Mouse (Mus musculus) right cerebral cortex, postnatal 14 days (tissue): ENCODE results near the gene Lgi2.

Source experiments
- DNase-seq: peaks from one replicate; pipeline ENCODE4 v3.0.0; 2022

The Lgi2 gene

DNA sequence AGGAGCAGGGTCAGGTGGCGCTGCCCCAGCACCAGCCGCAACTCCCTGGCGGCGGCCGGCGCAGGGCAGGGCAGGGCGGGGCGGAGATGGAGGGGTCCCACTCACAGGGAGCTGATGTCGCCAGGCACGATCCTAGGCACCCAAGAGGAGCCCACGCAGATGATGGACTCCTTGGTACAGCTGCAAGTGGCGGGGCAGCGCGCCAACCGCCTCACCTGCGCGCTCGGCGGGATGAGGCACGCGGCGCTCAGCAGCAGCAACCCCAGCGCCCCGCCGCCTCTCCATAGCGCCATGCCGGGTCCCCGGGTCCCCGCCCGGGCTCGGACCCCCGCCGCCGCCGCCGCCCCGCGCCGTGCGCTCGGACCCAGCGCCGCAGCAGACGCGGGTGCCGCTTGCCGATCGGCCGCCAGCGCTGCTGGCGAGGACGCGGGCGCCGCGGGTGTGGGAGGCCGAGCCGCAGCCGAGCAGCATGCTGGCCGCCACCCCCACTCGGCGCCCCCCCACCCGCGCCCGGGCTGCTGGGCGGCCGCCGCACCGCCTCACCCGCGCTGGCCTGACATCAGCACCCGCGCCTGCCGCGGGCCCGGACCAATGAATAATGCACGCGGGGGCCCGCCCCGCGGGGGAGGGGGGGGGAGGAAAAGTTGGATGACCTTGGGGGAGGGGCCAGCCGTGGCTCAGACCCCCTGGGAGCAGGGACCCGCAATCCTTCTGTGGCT is at the start of gene Lgi2:
Gene Lgi2 (minus strand): TSS at position 650 of the 719 bp plus-strand sequence.
- peak; percentile 50 for DNase-seq

DNA sequence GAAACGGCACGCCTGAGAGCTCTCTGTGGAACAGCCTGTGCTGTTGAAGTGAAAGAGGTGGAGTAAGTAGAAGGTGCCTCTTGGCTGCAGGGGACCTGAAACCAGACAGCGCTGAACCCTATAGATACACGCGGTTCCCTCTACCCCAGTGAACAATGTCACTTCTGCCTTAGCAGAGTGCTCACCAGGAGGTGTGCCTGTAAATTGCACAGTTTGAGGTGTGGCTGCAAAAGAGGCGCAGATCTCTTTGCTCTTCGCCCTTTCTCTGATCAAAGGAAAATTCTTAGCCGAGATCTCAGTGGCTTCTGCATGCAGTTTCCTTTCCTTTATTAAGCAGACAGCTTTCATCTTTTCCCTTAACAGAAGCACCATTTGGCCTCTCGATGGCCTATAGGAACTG is 49.2 kb upstream of the Lgi2 start:
- DNase-seq, result no peak

DNA sequence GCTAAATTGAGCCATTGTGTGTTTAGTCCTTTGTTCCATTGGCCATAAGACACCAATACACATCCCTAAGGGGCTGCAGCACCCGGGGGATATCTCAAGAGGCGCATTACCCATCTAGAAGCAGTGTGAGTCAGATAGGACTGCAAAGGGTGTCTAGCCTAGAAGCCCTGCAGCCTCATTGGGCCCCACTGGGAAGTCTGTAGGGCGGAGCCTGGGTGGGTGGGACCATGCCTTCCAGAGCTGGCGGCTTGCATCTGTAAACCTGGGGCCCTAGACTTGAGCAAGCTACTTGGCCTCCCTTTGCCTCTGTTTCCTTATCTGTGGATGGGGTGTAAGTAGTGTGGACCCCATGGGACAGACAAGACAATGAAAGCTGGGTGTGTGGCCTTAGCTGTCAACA is 48.4 kb upstream of the Lgi2 start:
- no peak for DNase-seq

DNA sequence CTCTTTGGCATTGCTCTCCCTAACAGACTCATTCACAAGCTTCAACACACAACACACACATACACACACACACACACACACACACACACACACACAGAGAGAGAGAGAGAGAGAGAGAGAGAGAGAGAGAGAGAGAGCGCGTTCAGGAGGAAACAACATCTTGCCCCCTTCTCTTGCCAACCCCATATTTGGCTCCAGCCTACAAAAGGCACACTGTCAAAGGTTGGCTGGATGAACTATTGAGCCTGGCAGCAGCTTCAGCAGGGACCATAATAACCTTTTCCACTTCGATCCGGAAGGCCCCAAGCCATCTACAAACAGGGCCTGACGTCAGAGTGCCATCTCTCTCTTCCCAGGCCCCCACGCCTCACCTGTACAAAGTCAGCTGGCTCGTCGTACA is 46.5 kb upstream of the Lgi2 start:
- no peak for DNase-seq

DNA sequence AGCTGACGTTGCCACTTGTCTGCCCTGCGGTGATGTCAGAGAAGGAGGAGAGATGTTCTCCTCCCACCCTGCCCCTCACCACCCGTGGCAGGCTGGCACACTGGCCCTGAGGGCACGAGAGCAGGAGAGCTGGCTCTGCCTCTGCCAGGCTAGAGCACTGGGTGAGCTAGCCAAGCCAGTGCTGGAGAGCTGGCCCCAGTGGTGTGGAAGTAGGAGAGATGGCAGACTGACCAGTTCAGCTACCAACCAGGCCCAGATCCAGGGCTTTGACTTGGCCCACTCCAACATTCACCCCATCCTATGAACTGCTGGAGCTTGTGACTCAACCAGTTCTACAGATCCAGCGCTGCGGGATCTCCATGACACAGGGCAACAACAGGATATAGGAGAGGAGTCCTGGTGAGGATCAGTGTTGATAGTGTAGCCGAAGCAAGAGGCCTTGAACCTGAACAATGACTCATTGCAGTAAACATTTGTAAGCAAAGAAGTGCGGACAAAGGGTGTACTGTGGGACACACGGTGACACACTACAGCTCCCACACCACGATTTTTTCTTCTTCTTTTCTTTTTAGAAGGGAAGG is 45.1 kb upstream of the Lgi2 start:
- no peak for DNase-seq

DNA sequence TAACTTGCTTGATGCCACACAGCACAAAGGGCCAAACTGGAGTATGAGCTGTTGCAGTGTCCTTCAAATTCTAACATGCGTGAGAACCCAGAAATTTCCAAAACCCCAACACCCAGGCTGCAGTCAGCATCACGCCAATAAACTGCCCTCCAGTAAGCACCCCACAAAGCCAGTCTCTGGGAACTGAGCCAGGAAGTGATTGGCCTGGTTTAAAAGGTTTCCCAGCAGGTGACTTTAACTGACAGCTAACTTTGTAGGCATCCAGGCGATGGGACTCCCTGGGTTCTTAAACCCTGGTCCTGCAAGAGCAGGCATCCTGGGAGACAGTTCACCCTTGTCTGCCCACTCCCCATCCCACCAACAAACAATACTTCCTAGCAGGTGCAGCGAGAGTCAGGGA is 44.0 kb upstream of the Lgi2 start:
- no peak for DNase-seq

DNA sequence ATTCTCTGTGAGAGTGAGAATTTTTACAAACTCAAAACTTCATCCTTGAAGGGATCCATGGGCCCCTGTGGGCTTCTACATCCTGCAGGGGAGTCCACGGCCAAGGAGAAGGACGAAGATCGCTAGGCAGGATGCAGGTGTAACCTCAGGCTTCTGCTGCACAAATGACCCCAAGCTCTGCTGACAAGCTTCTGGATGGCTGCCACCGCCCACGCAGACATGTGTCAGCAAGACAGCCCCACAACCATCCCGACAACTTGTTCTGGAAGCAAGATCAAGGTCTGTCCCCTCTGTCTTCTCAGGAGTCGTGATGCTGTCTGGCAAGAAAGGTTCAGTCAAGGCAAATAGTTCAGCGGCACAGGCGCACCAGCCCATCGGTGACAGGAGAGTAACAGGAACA is 43.4 kb upstream of the Lgi2 start:
- DNase-seq, result peak; percentile 30

DNA sequence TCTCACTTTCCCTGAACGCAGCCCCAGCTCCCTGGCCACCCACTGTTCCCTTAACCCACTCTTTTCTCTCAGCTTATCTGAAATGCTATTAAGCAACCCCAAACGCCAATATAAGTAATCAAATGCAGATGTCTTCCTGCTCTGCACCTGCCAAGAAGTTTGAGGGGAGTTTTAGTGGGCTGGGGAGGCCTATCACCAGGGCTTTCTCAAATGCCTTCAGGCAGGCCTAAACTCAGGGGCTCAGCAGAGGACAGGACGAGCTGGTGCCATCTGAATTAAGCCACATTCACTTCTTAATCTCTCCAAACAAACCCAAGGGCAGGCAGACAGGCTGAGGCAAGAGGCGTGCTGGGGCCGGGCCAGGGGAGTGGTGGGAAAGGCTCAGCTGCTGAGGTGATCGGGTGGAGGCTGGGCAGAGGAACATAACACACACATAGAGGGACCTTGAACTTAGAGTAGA is 38.4 kb upstream of the Lgi2 start:
- DNase-seq, result no peak

DNA sequence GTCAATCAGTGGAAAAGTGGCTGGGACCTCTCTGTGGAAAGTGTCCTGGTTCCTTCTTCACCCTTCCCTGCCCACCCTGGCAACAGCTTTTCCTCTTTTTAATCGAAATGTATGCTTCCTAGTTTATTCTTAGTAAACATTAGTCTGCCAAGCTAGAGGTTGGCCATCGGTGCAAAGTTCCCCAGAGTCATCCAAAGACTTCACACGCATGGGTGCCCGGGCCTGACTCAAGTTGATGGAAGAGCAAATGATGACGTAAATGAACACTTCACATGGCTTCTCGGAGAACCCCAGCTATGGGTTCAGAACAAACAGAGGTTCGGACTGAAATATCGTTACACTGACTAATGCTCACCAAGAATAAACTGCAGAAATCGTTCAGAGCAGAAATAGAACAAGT is 24.4 kb upstream of the Lgi2 start:
- no peak for DNase-seq

DNA sequence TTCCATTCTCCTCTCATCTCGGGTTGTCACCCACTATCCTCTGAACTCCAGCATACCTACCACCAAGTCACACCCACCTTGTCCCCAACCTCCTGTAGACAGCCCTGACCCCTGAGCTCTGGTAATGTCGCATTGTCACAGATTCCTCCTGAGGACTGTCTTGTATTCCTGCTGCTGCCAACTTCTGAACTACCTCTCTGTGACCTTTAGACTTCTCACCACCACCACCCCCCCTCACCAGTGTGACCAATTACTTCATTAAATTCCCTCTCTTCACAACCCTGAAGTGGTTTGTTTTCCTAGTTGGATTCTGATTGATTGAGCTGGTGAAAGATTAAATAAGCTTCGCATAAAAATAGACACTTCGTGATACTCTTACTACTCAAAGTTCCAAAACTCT is 22.4 kb upstream of the Lgi2 start:
- no peak for DNase-seq

DNA sequence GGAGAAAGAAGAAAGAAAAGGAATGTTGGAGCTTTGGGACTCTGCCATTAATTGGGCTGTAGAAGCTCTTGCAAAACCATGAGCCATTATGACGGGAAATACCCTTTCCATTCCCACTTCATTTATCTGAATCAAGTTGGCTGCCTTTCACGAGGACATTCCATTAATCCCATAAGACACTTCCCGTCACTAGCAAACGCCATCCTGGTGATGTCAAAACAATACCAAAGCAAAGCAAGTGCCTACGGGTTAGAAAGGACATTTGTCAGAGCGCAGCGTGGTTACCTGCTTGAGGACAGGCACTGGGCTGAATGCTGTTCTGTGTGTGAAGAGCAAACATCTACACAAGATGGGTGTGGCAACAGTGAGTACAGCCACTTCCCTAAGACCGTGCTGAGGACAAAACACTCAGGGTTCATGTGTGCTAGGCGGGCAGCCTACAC is 21.1 kb upstream of the Lgi2 start:
- DNase-seq, result no peak

DNA sequence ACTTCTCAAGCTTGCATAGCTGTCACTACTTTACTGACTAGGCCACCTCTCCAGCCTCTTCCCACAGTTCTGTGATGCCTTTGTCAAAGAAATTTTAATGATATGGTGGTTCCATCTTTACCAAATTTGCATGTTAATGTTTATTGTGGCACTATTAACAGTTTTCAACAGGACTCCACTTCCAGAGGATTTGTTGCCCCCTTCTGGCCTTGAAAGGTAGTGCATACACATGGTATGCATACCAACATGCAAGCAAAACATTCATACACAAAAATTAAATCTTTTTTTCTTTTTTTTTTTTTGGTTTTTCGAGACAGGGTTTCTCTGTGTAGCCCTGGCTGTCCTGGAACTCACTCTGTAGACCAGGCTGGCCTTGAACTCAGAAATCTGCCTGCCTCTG is 6.3 kb upstream of the Lgi2 start:
- DNase-seq, result no peak

DNA sequence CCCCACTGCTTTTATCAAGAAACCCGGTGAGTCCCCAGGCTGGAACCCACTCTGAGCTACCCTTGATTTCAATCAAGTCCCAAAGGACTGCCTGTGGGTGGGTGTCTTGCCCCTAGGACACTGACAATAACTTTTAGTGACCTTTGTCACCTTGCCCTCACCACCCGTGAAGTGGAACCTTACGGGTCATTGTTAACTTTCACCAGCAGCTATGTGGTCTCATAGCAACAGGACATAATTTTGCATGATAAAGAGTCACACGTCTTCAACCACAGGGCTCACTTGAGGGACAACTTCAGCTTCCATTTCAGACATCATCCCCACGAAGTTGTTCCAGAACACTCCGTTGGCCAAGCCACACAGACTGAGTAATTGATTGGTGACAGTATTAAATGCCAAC is 4.5 kb upstream of the Lgi2 start:
- no peak for DNase-seq

DNA sequence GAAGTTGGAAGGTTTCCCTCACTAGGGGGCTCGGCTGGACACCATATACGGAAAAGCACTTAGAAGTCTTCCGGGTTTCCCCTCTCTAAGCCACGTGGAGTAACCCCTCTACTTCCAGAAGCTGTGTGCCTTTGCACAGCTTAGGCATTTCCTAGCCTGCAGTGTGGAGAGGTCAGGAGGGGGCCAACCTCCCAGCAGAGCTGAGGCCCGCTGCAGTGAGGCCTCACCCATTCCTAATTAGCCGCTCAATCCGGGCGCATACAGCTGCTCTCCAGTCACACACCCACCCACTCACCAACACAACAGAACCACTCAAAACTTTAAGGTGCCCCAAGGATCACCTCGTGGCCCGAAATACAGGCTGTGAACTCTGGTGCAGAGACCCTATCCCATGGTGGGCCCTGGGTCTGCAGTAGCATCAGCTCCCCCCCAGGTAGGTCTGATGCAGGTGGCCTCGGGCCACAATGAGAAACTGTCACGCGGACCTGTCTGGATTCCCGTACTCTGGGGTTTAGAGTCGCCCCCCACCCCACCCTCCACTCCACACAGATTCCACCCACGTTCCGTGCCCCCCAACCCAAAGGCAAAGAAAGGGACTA is 949 bp downstream of the Lgi2 start:
- no peak for DNase-seq

DNA sequence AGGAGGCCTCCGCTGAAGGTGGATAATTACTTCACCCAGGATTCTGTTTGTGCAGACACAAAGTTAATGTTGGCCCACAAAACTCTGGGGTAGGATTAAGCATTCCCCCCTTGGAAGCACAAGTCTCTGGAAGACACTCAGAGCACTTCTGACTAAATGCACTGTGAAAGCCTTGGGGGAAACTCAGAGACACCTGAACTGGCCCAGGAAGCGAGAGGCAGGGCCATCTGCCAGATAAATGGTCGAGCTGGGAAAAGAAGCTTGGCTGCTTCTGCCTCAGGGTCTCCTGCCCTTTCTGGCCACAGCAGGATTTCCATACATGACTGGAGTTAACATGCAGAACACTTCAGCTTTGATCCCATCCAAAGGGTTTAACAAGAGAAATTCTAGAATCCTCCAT is 1.9 kb downstream of the Lgi2 start:
- DNase-seq, result no peak

DNA sequence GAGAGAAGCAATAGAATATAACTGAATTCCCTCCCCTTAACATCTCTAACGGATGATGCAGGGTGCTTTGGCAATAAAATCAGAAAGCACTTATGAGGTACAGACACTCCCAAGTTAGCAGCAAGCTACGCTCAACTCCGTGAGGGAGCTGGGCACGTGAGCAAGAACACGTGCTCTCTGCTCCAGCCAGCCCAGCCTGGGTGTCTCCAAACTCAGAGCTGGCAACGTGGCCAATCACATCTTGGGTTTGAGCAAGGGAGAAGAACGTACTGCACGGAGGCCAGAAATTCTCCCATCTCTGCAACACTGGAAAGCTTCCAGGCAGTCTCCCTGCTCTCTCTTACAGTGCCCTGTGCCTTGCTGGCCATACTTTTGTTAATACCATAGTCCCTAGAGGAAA is 6.0 kb downstream of the Lgi2 start:
- DNase-seq, result peak; percentile 34

DNA sequence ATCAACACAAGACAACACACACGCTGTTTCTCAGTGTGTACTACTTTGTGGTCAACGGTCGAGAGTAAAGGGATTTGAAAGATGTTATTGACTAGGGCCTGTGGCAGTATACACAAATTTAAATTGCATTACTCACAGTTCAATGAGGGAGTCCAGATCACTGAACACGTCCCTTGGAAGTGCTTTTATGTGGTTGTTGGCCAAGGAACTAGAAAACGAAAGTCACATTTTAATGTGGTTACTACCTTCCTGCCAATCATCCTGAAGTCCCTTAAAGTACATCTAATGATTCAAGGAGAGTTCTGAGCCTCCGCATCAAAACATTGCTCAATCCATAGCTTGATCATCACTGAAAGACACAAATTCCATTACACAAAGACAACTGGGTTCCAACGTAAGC is 10.7 kb downstream of the Lgi2 start:
- DNase-seq, result no peak

DNA sequence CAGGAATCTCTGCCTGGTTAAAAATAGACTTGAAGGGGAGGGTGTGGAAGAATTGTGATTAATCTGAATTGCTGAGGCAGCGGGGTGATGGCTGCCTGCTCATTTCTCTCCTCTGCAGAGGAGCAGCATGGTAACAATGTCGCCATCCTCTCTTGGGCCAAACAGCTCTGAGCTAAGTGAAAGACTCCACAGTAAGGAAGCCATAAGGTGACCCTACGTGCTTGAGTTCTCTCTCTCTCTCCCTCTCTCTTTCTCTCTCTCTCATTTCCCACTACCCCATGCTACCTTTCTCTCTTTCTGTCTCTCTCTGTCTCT is 15.0 kb downstream of the Lgi2 start:
- no peak for DNase-seq

DNA sequence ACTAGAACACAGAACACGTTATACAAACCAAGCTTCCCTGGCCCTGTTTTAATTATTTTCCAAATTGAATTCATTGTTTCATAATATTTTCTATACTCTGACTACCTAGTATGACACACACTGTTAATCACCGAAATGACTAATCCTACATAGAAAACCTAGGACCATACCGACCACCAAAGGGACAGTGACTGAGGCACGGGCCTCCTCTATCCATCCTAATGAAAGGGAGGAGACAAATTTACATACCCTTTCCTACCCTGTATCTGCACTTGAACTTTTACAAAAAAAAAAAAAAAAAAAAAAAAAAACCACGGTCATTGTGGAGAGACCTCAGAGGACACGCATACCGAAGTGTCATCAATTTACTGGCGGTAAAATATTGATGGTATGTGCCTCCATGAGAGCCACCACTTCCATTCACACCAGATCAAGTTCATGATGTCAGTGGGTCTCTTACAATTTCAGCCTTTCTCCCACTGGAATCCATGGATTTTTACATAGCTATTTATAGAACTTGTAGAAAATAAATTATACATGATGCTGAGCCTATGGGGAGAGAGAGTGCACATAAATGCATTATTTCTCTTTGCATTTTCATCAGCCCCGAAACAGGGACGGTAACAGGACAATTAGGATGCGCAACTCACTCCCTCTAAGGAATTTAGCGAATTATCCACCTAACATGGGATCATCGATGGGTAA is 15.5 kb downstream of the Lgi2 start:
- DNase-seq, result no peak

DNA sequence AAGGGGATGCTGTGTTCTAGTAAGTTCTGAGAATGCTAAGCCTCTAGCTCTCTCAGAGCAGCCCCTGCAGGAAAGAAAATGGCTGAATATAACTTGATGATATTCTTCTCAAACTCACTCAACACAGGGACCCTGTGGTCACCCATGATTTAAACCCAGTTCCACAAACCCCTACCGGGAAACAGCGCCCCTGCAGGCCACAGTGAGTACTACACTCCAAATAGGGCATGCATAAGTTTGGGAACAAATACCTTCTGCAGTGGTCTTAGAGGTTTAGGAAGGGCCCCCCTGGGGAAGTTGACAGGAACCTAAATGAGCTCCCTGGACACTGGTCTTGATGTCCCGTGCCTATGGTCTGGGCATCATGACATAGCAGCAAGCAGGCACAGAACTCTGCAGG is 19.3 kb downstream of the Lgi2 start:
- DNase-seq, result no peak

DNA sequence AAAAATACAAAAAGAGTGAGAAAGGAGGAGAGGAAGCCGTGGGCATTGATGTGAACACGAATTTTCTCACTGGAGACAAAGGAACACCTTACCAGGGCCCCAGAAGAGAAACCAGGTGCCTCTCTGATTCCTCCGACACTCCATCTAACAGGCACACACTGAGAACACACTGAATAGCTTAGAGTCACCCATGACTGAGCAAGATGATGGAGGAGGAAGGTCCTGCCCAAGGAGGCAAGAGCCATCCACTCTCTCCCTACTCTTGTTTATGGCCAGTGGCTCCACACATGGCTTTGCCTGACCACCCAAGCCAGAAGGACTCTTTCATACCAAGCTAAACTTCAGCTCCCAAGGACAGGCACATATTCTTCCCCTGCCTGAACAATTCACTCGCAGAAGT is 22.5 kb downstream of the Lgi2 start:
- DNase-seq, result no peak

DNA sequence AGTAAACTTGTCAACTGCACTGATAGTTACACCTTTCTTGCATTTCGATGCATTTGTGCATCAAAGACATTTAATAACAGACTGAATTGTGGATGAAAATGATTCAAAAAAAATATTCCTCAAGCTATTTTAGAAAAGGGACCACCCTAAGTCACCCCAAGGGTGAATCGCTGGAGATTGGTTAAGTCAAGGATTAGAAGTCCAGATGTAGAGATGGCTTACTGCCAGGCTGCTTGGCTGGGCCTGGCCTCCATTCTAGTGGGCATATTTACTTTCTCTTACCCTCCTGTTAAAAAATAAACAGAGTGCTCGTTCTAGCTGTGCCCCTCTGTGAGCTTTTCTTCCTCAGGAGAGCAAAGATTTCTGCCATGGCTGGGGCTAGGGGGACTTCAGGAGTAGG is 26.1 kb downstream of the Lgi2 start:
- DNase-seq, result no peak

DNA sequence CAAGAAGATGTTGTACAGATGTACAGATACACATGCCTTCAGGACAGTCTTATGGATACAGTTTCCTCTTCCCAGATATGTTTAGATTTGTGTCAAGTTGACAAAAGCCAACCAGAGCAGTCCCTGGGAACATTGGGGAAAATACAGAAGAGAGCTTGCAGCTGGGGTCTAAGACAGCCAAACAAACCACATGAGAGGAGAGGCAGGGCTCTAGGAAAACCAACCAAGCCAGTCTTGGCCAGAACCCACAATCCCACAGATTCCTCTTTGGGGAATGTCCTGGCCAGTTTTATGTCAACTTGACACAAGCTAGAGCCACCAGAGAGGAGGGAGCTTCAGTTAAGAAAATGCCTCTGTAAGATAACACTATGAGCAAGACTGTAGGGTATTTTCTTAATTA is 26.8 kb downstream of the Lgi2 start:
- no peak for DNase-seq

DNA sequence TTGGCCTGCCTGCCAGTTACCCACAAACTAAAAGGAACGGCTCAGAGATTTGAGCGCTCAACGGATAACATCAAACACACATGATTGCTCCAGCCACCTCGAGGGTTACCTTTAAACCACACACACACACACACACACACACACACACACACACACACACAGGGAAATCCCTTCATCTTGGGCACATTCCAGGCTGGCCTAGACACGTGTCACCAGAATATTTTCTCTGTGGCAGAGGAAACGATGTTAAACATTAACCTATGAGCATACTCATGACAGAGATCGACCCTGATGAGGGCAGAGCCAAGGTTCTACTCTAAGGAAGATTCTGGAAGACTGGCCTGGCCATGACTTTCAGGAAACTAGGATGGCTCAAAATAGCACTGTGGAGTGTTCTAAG is 29.2 kb downstream of the Lgi2 start:
- no peak for DNase-seq
